Mouse (Mus musculus) spleen, adult 2 months (tissue): ENCODE results near the gene Tnfrsf13c.

Experiments
- CTCF ChIP-seq: fragments of 200-500 bp; IDR thresholded peaks from 2 replicates; pipeline ENCODE4 v1.5.1; 2011; ENCODE audit warnings: mild to moderate bottlenecking, inconsistent platforms; ENCODE audit not compliant: insufficient read depth, insufficient read length, insufficient replicate concordance; ENCODE audit errors: extremely low read depth
- POLR2A ChIP-seq: fragments of 200-500 bp; IDR thresholded peaks from 2 replicates; pipeline ENCODE4 v1.6.1; 2011; ENCODE audit warnings: low read depth, low read length, inconsistent platforms

GRCm38 (mm10) chr15:82192617-82193016 is 31.6 kb downstream of the Tnfrsf13c start:
- no peak for TF ChIP-seq POLR2A
- TF ChIP-seq CTCF: no peak
